Mouse (Mus musculus) kidney, adult 2 months (tissue): Measurements from ENCODE around the gene Dph1. TPM values are rescaled to one million over a fixed set of nuclear protein-coding genes. Genes with fewer than 3 reads are reported as not detected.
A peak's percentile ranks its signal among the peaks of the same experiment; 100 is the strongest.

Experiments used
- DNase-seq: peaks from one replicate; pipeline ENCODE4 v3.0.0; 2021
- H3K27ac ChIP-seq: fragments of 200-500 bp; 2 replicates; pipeline ENCODE4 v1.5.1; 2012; ENCODE audit warnings: low read depth, low read length, control low read depth, inconsistent platforms; ENCODE audit not compliant: insufficient read depth
- H3K27me3 ChIP-seq: fragments of 200-500 bp; replicated peaks from 2 replicates; pipeline ENCODE4 v1.6.1; 2012; ENCODE audit warnings: mild to moderate bottlenecking, moderate library complexity, low read length, inconsistent platforms; ENCODE audit not compliant: control insufficient read depth, insufficient read depth
- H3K36me3 ChIP-seq: fragments of 200-500 bp; 2 replicates; pipeline ENCODE4 v1.6.1; 2012; ENCODE audit warnings: mild to moderate bottlenecking, moderate library complexity, low read length, inconsistent platforms; ENCODE audit not compliant: control insufficient read depth, insufficient read depth
- H3K4me1 ChIP-seq: fragments of 200-500 bp; 2 replicates; pipeline ENCODE4 v1.6.1; 2011; ENCODE audit warnings: low read length; ENCODE audit not compliant: control insufficient read depth, insufficient read depth
- H3K4me3 ChIP-seq: fragments of 200-500 bp; 2 replicates; pipeline ENCODE4 v1.5.1; 2011; ENCODE audit warnings: mild to moderate bottlenecking, low read depth, low read length, control low read depth; ENCODE audit not compliant: insufficient read depth
- CTCF ChIP-seq: fragments of 200-500 bp; conservative IDR thresholded peaks from 2 replicates; pipeline ENCODE4 v1.5.1; 2011; ENCODE audit warnings: low read depth, mild to moderate bottlenecking, control low read depth, low read length, moderate library complexity, mixed read lengths; ENCODE audit not compliant: insufficient read depth, insufficient read length
- POLR2A ChIP-seq: fragments of 200-500 bp; IDR thresholded peaks from one replicate; pipeline ENCODE4 v1.6.1; 2011; ENCODE audit warnings: low read depth, low read length, control low read depth
- WGBS: fragments of 180-500 bp; shearing (Covaris S2); methylation state at CpG from one replicate; pipeline ENCODE4 v1.1.7; 2018; 5-methylcytosine and 5-hydroxymethylcytosine counted together
- polyA plus RNA-seq: library from polyadenylated mRNA; depleted of rRNA; stranded (reverse); fragments of >200 nt; gene quantifications from 2 replicates; pipeline ENCODE4 v1.2.3, GENCODE M21; 2012

The Dph1 gene
- polyA plus RNA-seq, 1 experiment, result 40.2 TPM

DNA sequence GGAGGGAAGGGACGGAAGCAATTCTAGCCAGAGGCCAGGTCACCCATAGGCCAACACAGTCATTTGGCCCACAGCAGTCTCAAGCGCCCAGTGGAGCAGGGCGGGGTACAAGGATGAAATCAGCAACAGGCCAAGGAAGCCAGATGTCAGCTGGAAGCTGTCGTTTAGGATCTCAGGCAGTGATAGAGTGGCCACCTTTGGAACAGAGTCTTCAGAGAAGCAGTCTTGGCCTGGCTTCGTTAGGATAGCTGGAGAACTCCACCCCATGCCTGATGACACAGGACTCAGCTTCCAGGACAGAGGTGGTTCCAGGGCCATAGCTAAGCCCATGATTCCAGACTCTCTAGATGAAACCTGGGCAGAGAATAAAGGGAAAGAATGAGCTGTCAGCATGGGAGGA is 50.6 kb downstream of the Dph1 start:
- Histone ChIP-seq H3K4me1 (peaks cover 43% of the 10 kb centered on the region), H3K36me3 (peaks cover 3% of the 10 kb centered on the region; the same call in 1 of the 2 replicates), H3K27ac (peak overlapping the region; percentile 91), H3K27me3 (no peaks in the 10 kb centered on the region), H3K4me3 (no peak overlapping the region)
- DNase-seq, result peak; percentile 54
- WGBS, result 64% methylated on average over 5 of the region's 5 CpGs
- no peak for TF ChIP-seq CTCF
- TF ChIP-seq POLR2A, result no peak

DNA sequence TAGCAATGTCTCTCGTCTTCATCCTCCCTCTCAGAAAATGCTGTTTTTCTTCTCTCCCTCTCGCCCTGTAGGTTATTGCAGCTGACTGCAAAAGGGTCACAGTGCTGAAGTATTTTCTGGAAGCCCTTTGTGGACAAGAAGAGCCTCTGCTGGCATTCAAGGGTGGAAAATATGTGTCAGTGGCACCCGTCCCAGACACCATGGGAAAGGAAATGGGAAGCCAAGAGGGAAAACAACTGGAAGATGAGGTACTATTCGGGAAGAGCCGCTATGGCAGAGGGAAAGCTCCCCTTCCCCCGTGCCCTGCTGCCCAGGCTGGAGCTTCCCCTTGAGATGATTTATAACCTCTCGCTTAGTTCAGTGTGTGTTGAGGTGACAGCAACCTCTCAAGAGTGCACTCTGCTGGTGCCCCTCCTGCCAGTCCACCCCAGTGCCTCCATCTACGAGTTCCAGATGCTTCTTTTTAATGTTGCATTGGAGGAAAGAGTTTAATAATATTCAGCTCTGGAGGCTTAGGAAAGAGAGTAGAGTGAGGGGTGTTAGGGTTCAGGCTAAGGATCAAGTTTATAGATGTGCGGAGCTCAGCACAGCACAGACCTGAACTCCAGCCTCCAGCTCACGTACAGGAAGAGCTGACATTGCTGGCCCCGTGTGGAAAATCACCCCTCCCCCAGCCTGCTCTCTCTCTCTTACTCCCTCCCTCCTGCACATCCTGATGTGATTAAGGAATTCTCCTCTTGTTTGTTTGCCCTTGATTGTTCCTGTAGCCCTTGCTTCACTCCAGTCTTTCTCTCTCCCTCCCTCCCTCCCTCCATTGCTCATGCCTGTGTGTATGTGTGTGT is 51.7 kb downstream of the Dph1 start:
- TF ChIP-seq POLR2A (no peak), CTCF (no peak)
- Histone ChIP-seq H3K4me3 (no peak overlapping the region), H3K27me3 (no peaks in the 10 kb centered on the region), H3K27ac (peak overlapping the region; percentile 91), H3K36me3 (peaks cover 3% of the 10 kb centered on the region; the same call in 1 of the 2 replicates), H3K4me1 (peaks cover 51% of the 10 kb centered on the region)
- WGBS, result 33% methylated on average over 11 of the region's 11 CpGs
- peak; percentile 86 for DNase-seq

GRCm38 (mm10) chr11:75136666-75137398 is 54.2 kb downstream of the Dph1 start:
- no peak overlapping the region for H3K4me3 ChIP-seq
- no peaks in the 10 kb centered on the region for H3K27me3 ChIP-seq
- TF ChIP-seq POLR2A, result no peak
- no peak for TF ChIP-seq CTCF
- no peaks in the 10 kb centered on the region for H3K36me3 ChIP-seq
- DNase-seq, result peak; percentile 87
- WGBS, result 22% methylated on average over 5 of the region's 5 CpGs
- peaks cover 61% of the 10 kb centered on the region for H3K4me1 ChIP-seq
- H3K27ac ChIP-seq, result peak overlapping the region; percentile 74

DNA sequence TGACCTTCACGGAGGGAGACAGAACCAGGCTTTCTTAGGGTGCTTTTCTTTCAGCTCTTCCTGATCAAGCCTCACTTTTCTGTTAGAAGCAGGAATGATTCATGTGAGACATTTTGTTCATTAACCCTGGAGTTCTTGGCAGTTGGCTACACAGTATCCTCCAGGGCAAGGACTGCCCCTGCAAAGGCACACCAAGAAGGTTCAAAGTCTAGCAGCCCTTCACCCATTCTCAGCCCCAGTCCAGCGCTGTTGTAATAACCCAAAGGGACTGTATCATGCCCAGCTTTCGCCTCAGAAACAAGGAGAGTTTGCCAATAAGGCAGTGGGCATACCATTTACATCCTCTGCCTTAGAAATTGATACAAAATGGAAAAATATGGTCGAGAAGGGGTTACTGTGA is 55.7 kb downstream of the Dph1 start:
- peak; percentile 92 for DNase-seq
- no peak for TF ChIP-seq POLR2A
- 59% methylated on average over 4 of the region's 4 CpGs for WGBS
- no peaks in the 10 kb centered on the region for H3K36me3 ChIP-seq
- no peak overlapping the region for H3K4me3 ChIP-seq
- peak overlapping the region; percentile 65 for H3K27ac ChIP-seq
- H3K4me1 ChIP-seq, result peaks cover 51% of the 10 kb centered on the region
- no peaks in the 10 kb centered on the region for H3K27me3 ChIP-seq

GRCm38 (mm10) chr11:75134485-75135068 is 56.5 kb downstream of the Dph1 start:
- DNase-seq, result peak; percentile 54
- WGBS, result 25% methylated on average over 5 of the region's 5 CpGs
- peaks cover 50% of the 10 kb centered on the region for H3K4me1 ChIP-seq

GRCm38 (mm10) chr11:75133951-75134350 is 57.1 kb downstream of the Dph1 start:
- Histone ChIP-seq H3K36me3 (no peaks in the 10 kb centered on the region), H3K27ac (peak overlapping the region; percentile 71), H3K4me3 (no peak overlapping the region), H3K4me1 (peaks cover 45% of the 10 kb centered on the region), H3K27me3 (no peaks in the 10 kb centered on the region)
- WGBS, result 9% methylated on average over 2 of the region's 2 CpGs
- peak; percentile 88 for DNase-seq
- TF ChIP-seq POLR2A (no peak), CTCF (no peak)

More at GRCm38 (mm10) chr11:75134485-75135068, 56.5 kb downstream of the Dph1 start:
- Histone ChIP-seq H3K27ac (peak overlapping the region; percentile 65), H3K4me3 (no peak overlapping the region), H3K36me3 (no peaks in the 10 kb centered on the region), H3K27me3 (no peaks in the 10 kb centered on the region)
- TF ChIP-seq CTCF (no peak), POLR2A (no peak)

- H3K4me1 ChIP-seq, result peaks cover 40% of the 10 kb centered on the region
- TF ChIP-seq CTCF (no peak), POLR2A (no peak)
- peak overlapping the region; percentile 71 for H3K27ac ChIP-seq
- H3K36me3 ChIP-seq, result no peaks in the 10 kb centered on the region
- H3K27me3 ChIP-seq, result no peaks in the 10 kb centered on the region
- no peak for DNase-seq
- H3K4me3 ChIP-seq, result no peak overlapping the region
- 85% methylated on average over 5 of the region's 5 CpGs for WGBS
Measured at GRCm38 (mm10) chr11:75133391-75133790, 57.6 kb downstream of the Dph1 start.
